Mouse (Mus musculus) liver, embryonic 11.5 days (tissue): ENCODE measurements around the gene Tmcc1. TPM values are rescaled to one million over a fixed set of nuclear protein-coding genes. Genes with fewer than 3 reads are reported as not detected.

ENCODE experiments used
- ATAC-seq: fragments of 200-750 bp; cut with Nextera tagmentation; replicated peaks from 2 replicates; pipeline ENCODE4 v1.8.0; 2017; ENCODE audit warnings: moderate number of reproducible peaks, mild to moderate bottlenecking, moderate TSS enrichment, moderate library complexity; ENCODE audit not compliant: low FRiP score
- DNase-seq: peaks from one replicate; pipeline ENCODE4 v3.0.0-alpha.2; 2017; ENCODE audit warnings: low spot score
- H3K27ac ChIP-seq: fragments of 300-500 bp; sonication (generic); 2 replicates; pipeline ENCODE4 v1.5.1; 2014; ENCODE audit warnings: mild to moderate bottlenecking, low read depth, low read length, control low read depth
- H3K27me3 ChIP-seq: fragments of 300-500 bp; sonication (generic); replicated peaks from 2 replicates; pipeline ENCODE4 v1.6.1; 2014; ENCODE audit warnings: low read length, mixed read lengths; ENCODE audit not compliant: control insufficient read depth, insufficient read depth
- H3K36me3 ChIP-seq: fragments of 300-500 bp; sonication (generic); 2 replicates; pipeline ENCODE4 v1.6.1; 2014; ENCODE audit warnings: mild to moderate bottlenecking, low read length, moderate library complexity, mixed read lengths; ENCODE audit not compliant: control insufficient read depth, insufficient read depth
- H3K4me1 ChIP-seq: fragments of 300-500 bp; sonication (generic); replicated peaks from 2 replicates; pipeline ENCODE4 v1.6.1; 2014; ENCODE audit warnings: low read length, mixed read lengths; ENCODE audit not compliant: control insufficient read depth, insufficient read depth
- H3K4me2 ChIP-seq: fragments of 300-500 bp; sonication (generic); 2 replicates; pipeline ENCODE4 v1.6.1; 2014; ENCODE audit warnings: mild to moderate bottlenecking, control low read depth, moderate library complexity
- H3K4me3 ChIP-seq: fragments of 300-500 bp; sonication (generic); 2 replicates; pipeline ENCODE4 v1.5.1; 2014; ENCODE audit warnings: low read depth, low read length, control low read depth
- H3K9ac ChIP-seq: fragments of 300-500 bp; sonication (generic); 2 replicates; pipeline ENCODE4 v1.6.1; 2014; ENCODE audit warnings: low read depth, low read length, control low read depth
- H3K9me3 ChIP-seq: fragments of 300-500 bp; sonication (generic); 2 replicates; pipeline ENCODE4 v1.6.1; 2016; ENCODE audit warnings: low read length, inconsistent platforms, mixed read lengths; ENCODE audit not compliant: control insufficient read depth
- WGBS: fragments of 180-500 bp; shearing (Covaris S2); extraction: QIAGEN DNeasy Blood & Tissue Kit; methylation state at CpG from one replicate; pipeline ENCODE4 v1.1.7; 2014; 5-methylcytosine and 5-hydroxymethylcytosine counted together
- polyA plus RNA-seq: library from polyadenylated mRNA; unstranded; fragments of >200 nt; fragmentation: Nextera tagmentation; extraction: Ambion mirVana; gene quantifications from 2 replicates; pipeline ENCODE4 v1.2.1, GENCODE M21; 2014

The Tmcc1 gene
- polyA plus RNA-seq, 1 experiment from 2014 or later, result 8.0 TPM

DNA sequence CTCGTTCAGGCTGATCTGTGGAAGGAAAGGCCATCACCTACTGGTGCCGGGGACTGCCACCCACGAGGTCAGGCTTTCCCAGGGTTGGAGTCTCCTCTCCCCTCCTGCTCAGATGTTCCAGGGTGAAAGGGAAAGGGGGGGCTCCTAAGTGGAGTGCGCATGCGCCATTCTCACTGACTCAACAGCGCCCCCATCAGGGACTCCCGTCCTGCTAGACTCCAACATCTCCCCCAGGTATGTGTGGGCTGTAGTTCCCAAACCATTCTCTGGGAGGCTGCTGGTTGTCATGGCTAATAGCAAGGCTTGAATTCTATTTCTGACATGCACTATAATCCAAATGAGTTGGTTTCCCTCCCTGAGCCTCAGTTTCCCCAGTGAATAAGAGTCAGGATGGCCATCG, 214.7 kb downstream of the Tmcc1 start:
- H3K36me3 ChIP-seq, result no peaks in the 10 kb centered on the region
- peaks cover 3% of the 10 kb centered on the region; the same call in 1 of the 2 replicates for H3K4me1 ChIP-seq
- ATAC-seq (no peak), DNase-seq (no peak)
- H3K4me3 ChIP-seq, result no peak overlapping the region
- H3K27ac ChIP-seq, result no peak overlapping the region
- no peaks in the 10 kb centered on the region for H3K9me3 ChIP-seq
- 67% methylated on average over 8 of the region's 8 CpGs for WGBS
- no peaks in the 10 kb centered on the region for H3K27me3 ChIP-seq
- no peak overlapping the region for H3K9ac ChIP-seq
- no peak overlapping the region for H3K4me2 ChIP-seq

DNA sequence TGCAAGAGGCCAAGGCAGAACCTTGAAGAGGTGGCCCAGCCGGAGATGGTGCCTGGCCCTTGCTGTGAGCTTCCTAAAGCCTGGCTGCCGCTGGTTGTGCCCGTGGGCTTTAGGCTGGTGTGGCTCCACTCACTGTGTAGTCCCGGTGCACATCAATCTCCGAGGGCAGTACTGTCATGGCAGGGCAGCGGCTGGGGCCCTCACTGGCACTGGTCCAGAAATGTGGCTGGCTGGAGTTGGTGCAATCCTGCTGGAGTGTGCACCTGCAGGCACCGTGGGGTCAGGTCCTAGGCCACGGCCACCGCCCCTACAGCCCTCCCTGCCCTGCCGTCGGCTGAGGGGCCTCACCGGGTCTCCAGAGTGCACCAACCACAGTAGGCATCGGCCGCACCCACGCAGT, 215.5 kb downstream of the Tmcc1 start:
- H3K9ac ChIP-seq, result no peak overlapping the region
- H3K27ac ChIP-seq, result no peak overlapping the region
- no peaks in the 10 kb centered on the region for H3K27me3 ChIP-seq
- no peak for DNase-seq
- no peak overlapping the region for H3K4me3 ChIP-seq
- no peaks in the 10 kb centered on the region for H3K9me3 ChIP-seq
- WGBS, result 90% methylated on average over 15 of the region's 15 CpGs
- H3K4me2 ChIP-seq, result no peak overlapping the region
- peaks cover 8% of the 10 kb centered on the region for H3K4me1 ChIP-seq
- H3K36me3 ChIP-seq, result no peaks in the 10 kb centered on the region
- no peak for ATAC-seq

DNA sequence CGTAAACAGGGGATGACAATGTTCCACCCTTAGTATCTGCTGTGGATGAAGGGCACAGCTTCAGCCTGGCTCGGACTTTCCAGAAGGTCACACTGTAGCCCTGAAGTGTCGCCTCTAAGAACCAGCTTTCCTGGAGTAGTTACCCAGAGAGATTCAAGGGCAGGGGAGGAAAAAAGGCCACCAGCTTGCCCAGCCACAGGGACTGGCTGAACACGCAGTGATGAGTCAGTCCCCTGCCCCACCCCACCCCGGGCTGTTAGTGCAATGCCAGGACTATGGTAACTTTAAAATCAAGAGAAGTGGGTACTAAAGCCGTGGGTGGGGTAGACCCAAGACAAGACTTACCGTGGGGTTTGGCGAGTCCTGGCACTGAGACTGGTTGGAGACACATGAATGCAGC, 217.7 kb downstream of the Tmcc1 start:
- WGBS, result 87% methylated on average over 8 of the region's 8 CpGs
- H3K9me3 ChIP-seq, result no peaks in the 10 kb centered on the region
- no peaks in the 10 kb centered on the region for H3K27me3 ChIP-seq
- no peaks in the 10 kb centered on the region for H3K36me3 ChIP-seq
- H3K27ac ChIP-seq, result no peak overlapping the region
- DNase-seq (no peak), ATAC-seq (no peak)
- peaks cover 19% of the 10 kb centered on the region for H3K4me1 ChIP-seq
- H3K4me2 ChIP-seq, result no peak overlapping the region
- no peak overlapping the region for H3K4me3 ChIP-seq
- H3K9ac ChIP-seq, result no peak overlapping the region

DNA sequence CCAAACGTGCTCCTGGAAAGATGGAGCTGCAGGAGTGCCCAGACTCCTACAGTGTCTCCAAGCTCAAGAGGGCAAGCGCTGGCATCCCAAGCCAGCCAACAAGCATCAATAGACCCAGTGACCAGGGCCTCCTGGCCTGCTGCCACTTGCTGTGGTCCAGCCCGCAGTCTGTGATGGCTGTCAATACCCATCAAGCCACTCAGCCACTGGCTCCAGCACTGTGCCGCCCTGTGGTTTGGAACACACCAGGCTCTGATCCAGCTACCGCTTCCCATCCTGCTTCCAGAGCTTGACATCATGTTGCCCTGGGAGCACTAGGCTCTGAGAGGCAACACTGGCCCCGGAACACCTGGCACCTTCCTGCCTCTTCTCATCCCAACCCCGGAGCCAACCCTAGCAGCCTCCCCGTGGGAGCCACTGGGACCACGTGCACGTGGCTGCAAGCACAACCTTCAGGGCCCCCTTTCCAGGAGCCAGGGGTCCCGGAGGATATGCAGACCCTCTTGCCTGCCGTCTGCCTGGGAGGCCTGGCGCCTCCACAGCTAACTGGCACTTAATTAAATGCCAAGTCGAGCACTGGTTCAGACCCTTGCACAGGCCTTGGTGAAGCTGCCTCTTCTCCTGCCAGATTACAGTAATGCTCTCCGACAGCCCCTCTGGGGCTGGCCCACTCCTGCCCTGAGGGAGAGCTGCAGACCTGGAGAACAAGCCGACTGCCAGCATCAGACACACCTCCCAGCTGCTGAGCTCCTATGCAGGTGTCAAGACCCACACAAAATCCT, 219.2 kb downstream of the Tmcc1 start:
- WGBS, result 75% methylated on average over 16 of the region's 16 CpGs

DNA sequence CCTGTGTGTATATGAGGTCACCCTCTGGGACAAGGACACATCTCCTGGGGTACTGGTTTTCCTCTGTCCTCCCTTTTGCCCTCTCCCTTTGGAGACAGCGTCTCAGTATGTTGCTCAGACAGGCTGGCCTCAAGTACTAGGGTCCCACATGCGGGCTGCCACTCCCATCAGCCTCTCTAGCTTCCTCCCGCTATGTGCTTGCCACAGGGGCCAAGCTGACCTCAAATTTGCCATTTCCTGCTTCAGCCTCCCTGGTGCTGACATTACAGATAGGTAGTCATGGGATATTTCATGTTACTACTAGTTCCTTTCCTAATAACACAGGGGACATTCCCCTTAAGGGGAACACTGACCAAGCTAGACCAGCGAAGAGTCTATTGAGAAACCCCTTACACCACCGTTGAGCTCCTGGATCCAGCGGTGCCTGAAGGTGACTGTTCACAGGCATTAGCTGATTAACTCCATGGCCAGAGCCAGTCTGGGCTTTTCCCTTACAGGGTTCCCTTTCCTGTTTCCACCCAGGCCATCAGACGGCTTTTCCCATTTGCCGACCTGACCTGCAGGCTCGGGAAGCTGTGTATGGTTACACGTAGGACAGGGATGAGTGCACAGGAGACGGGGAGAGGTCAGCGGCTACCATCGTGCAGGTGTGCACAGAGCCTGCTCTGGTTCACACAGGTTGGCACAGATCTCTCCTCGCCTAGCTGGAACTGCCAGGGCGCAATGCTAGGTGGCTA, 220.0 kb downstream of the Tmcc1 start:
- Histone ChIP-seq H3K27ac (no peak overlapping the region), H3K27me3 (no peaks in the 10 kb centered on the region), H3K4me2 (no peak overlapping the region), H3K9ac (no peak overlapping the region), H3K4me3 (no peak overlapping the region), H3K9me3 (no peaks in the 10 kb centered on the region), H3K36me3 (0 out of 2 replicates have a peak, but pooled peaks cover 2% of the 10 kb centered on the region), H3K4me1 (peaks cover 19% of the 10 kb centered on the region)
- 76% methylated on average over 15 of the region's 15 CpGs for WGBS
- DNase-seq, result no peak
- ATAC-seq, result no peak

More for the DNA sequence above, 219.2 kb downstream of the Tmcc1 start:
- Histone ChIP-seq H3K9me3 (no peaks in the 10 kb centered on the region), H3K9ac (no peak overlapping the region), H3K4me3 (no peak overlapping the region), H3K27me3 (no peaks in the 10 kb centered on the region), H3K27ac (no peak overlapping the region), H3K4me1 (peaks cover 19% of the 10 kb centered on the region), H3K36me3 (0 out of 2 replicates have a peak, but pooled peaks cover under 1% of the 10 kb centered on the region), H3K4me2 (no peak overlapping the region)
- ATAC-seq, result no peak
- no peak for DNase-seq

DNA sequence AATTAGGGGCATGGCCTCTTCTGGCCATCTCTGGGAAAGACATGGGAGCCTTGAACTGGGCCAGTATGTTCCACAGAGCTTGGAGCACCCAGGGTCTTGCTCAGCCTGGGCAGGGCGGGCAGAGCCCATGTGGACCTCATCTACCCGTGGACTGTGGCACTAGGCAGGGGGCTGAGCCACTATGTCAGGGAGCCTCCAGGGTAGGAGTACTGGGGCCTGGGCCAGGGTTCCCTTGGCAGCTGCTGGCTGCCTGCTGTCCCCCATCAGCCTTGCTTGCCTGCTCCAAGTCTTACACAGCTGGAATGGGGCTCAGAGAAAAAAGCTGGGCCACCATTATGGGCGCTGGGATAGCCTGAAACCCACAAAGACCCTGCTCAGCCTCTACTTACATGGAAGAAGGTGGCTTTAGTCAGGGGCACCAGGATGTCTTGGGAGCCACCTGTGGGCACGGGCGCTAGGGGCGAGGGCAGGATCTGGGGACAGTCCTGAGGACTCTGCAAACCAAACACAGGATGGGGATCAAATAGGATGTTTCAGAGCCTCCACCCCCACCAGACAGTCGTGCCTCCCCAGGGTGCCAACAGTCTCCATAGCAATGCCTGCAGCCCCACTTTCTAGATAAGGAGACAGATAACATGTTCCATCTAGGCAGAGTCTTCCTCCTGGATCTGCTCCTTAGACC, 221.1 kb downstream of the Tmcc1 start:
- WGBS, result 81% methylated on average over 7 of the region's 7 CpGs
- Histone ChIP-seq H3K4me3 (no peak overlapping the region), H3K36me3 (0 out of 2 replicates have a peak, but pooled peaks cover 2% of the 10 kb centered on the region), H3K9me3 (no peaks in the 10 kb centered on the region), H3K27ac (no peak overlapping the region), H3K4me2 (no peak overlapping the region), H3K9ac (no peak overlapping the region), H3K4me1 (peaks cover 19% of the 10 kb centered on the region), H3K27me3 (no peaks in the 10 kb centered on the region)
- ATAC-seq (no peak), DNase-seq (no peak)

DNA sequence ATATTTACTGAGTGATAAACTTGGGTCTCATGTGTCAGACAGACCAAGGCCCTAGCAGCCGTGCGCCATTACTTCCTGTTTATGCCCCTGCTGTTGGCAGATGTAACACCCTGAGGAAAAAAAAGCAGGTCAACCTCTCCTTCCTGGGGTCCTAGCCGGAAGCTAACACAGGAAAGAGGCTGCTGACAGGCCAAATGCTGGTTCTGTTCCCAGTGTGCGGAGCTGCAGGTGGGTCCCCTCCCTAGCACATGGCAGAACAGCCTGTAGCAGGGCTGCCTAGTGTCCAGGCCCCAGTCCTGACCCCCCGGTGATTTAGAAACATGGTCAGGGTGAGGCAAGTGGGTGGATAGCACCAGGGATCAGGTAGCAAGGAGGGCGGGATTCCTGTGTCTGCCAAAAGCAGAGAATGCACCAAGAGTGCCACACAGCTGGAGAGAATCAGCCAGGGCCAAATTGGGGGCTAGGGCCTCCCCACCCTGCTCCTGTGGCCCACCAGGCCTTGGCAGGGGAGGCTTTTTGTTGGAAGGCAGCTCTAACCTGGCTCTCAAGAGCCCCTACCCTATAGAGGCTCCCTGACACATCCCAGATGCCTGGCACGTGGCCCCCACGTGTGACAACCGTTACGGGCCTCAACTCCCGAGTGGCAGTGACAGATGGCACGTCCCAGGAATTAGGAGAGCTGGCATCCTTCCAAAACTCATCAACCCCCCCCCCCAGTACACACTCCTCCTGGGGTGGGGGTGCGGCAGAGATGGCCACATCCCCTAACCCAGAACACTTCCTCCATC, 221.8 kb downstream of the Tmcc1 start:
- ATAC-seq, result no peak
- H3K9me3 ChIP-seq, result no peaks in the 10 kb centered on the region
- no peak overlapping the region for H3K27ac ChIP-seq

DNA sequence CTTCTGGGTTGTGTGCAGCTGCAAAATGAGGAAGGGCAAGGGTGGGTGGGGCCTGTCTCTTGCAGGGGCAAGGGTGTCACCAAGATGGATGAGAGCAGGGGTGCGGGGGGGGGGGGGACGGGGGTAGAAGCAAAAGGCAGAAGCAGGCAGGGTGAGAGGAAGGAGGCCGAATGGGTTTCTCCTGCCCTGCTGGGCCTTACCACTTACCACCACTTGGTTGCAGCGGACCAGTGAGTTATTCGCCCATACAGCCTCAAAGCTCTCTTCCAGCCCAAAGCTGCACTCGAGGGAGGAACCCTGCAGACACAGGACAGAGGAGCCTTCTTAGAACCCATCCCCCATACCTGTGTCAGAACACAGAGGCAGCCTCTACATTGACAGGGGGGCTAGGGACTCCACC, 223.3 kb downstream of the Tmcc1 start:
- H3K27me3 ChIP-seq, result no peaks in the 10 kb centered on the region
- no peak overlapping the region for H3K9ac ChIP-seq
- no peak overlapping the region for H3K4me2 ChIP-seq
- H3K27ac ChIP-seq, result no peak overlapping the region
- H3K9me3 ChIP-seq, result no peaks in the 10 kb centered on the region
- H3K4me1 ChIP-seq, result peaks cover 16% of the 10 kb centered on the region
- DNase-seq, result no peak
- WGBS, result 64% methylated on average over 4 of the region's 6 CpGs
- H3K4me3 ChIP-seq, result no peak overlapping the region
- ATAC-seq, result no peak
- H3K36me3 ChIP-seq, result peaks cover 6% of the 10 kb centered on the region

More for the DNA sequence above, 221.8 kb downstream of the Tmcc1 start:
- Histone ChIP-seq H3K9ac (no peak overlapping the region), H3K4me1 (peaks cover 17% of the 10 kb centered on the region), H3K36me3 (peaks cover 4% of the 10 kb centered on the region; the same call in 1 of the 2 replicates), H3K4me3 (no peak overlapping the region), H3K4me2 (no peak overlapping the region), H3K27me3 (no peaks in the 10 kb centered on the region)
- 69% methylated on average over 13 of the region's 13 CpGs for WGBS
- DNase-seq, result no peak
